Comparison of ENCODE assay signal across 8 mouse cellular contexts in the genomic region with DNA sequence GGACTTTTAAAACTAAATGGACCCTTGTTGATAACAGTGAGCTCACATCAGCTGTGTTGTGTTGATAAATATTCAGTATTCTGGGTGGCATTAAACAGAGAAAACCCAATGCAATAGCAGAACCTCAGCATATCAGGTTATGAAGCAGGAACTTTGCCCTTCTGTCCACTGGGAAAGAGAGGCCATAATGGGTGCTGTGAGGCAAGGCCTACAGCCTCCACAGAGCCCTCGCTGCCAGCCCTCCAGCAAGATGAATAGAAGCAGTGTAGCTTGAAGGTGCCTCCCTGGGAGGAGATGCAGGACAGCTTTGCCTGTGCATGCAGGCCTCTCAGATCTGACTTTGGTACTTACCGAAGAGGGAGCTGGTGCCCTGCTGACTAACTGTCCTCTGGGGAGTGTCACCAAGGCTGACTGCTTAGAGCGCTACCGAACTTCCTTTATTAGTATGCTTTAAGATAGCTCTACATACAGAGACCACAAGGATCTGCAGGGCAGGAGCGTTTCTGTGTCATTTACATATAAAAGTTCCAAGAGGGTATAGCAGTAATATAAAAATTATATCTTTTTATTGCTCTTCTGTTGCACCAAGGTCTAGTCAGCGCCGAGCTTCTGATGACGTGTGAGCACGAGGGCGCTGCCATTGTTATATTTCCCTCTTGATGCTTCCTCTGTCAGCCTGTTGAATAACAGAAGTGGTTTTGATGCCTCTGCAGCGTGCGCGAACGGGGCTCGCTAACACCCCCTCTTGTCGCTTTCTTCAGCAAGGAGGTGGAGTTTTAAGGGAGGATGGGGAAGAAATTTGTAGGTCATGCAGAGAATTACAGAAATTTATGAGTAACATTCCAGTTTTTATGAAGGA.
A peak's percentile ranks its signal among the peaks of the same experiment; 100 is the strongest.
DNase-seq lines count a peak whose midpoint lies in the region; ATAC-seq lines count a peak whose summit lies in the region.

No protein-coding gene starts in this region.

- no peaks in the 10 kb centered on the region for H3K9me3 ChIP-seq in heart, embryonic 10.5 days
- H3K9me3 ChIP-seq in forebrain, embryonic 14.5 days (replicated peaks; ENCODE audit: control insufficient read depth, low read length) = no peaks in the 10 kb centered on the region

- H3K4me3 ChIP-seq in heart, embryonic 10.5 days = no peak overlapping the region
- H3K4me3 ChIP-seq in forebrain, embryonic 14.5 days (ENCODE audit: low read depth, low read length) = no peak overlapping the region

- peak overlapping the region; percentile 47; the same call in 1 of the 2 replicates for H3K27ac ChIP-seq in heart, embryonic 10.5 days
- peak overlapping the region; percentile 36; the same call in 1 of the 2 replicates for H3K27ac ChIP-seq in forebrain, embryonic 14.5 days (ENCODE audit: low read depth, low read length)

- peaks cover 23% of the 10 kb centered on the region for H3K4me1 ChIP-seq in heart, embryonic 10.5 days
- H3K4me1 ChIP-seq in forebrain, embryonic 14.5 days (ENCODE audit: control insufficient read depth, insufficient read depth, low read length) = peaks cover 30% of the 10 kb centered on the region

- ATAC-seq in forebrain, embryonic 14.5 days = no peak

- no peak for DNase-seq in heart, embryonic 10.5 days (ENCODE audit: low spot score)
- DNase-seq in heart, postnatal 14 days = no peak
- DNase-seq in B cell, adult 2 months = peak; percentile 73 to 74
- DNase-seq in forebrain, embryonic 14.5 days (ENCODE audit: low spot score) = peak; percentile 40
- peak; percentile 31 to 60 for DNase-seq in monocyte, adult 2 months (ENCODE audit: low read depth in 1 of 2, low spot score in 2 of 2)
- no peak for DNase-seq in MN1 (ENCODE audit: low spot score)
- no peak for DNase-seq in kidney, postnatal 25 days
- DNase-seq in embryo, embryonic 11 days = no peak

- intact Hi-C loops in heart, postnatal 14 days (cut with DNase I) = no loop called here

- peaks cover 4% of the 10 kb centered on the region; the same call in 1 of the 2 replicates for H3K36me3 ChIP-seq in heart, embryonic 10.5 days
- H3K36me3 ChIP-seq in forebrain, embryonic 14.5 days (ENCODE audit: control insufficient read depth, insufficient read depth, low read length) = no peaks in the 10 kb centered on the region

- 69% methylated on average over 16 of the region's 16 CpGs for WGBS in heart, embryonic 10.5 days
- WGBS in forebrain, embryonic 14.5 days = 41% methylated on average over 16 of the region's 16 CpGs

- no peak overlapping the region for H3K9ac ChIP-seq in forebrain, embryonic 14.5 days (ENCODE audit: low read length)

- no peak overlapping the region for H3K4me2 ChIP-seq in forebrain, embryonic 14.5 days (ENCODE audit: low read length)

- H3K27me3 ChIP-seq in heart, embryonic 10.5 days (ENCODE audit: insufficient read depth, poor library complexity, severe bottlenecking) = no peaks in the 10 kb centered on the region
- no peaks in the 10 kb centered on the region for H3K27me3 ChIP-seq in forebrain, embryonic 14.5 days (replicated peaks; ENCODE audit: control insufficient read depth, insufficient read depth, low read length)

Comparison
In these comparisons a context has a peak if more than half of its experiments do, and no peak if none do; other contexts are left out.
1. DNase-seq: peak in B cell, adult 2 months (2 of 2), forebrain, embryonic 14.5 days (single experiment) and monocyte, adult 2 months (2 of 2); none in heart, embryonic 10.5 days (single experiment), heart, postnatal 14 days (0 of 2), MN1 (single experiment), kidney, postnatal 25 days (0 of 2) and embryo, embryonic 11 days (single experiment).